Mouse (Mus musculus) lung, postnatal 25 days (tissue): Measurements from ENCODE around the gene Brca2.

Experiments
- DNase-seq: peaks from one replicate; pipeline ENCODE4 v3.0.0; 2022; ENCODE audit warnings: low spot score

Brca2 gene

DNA sequence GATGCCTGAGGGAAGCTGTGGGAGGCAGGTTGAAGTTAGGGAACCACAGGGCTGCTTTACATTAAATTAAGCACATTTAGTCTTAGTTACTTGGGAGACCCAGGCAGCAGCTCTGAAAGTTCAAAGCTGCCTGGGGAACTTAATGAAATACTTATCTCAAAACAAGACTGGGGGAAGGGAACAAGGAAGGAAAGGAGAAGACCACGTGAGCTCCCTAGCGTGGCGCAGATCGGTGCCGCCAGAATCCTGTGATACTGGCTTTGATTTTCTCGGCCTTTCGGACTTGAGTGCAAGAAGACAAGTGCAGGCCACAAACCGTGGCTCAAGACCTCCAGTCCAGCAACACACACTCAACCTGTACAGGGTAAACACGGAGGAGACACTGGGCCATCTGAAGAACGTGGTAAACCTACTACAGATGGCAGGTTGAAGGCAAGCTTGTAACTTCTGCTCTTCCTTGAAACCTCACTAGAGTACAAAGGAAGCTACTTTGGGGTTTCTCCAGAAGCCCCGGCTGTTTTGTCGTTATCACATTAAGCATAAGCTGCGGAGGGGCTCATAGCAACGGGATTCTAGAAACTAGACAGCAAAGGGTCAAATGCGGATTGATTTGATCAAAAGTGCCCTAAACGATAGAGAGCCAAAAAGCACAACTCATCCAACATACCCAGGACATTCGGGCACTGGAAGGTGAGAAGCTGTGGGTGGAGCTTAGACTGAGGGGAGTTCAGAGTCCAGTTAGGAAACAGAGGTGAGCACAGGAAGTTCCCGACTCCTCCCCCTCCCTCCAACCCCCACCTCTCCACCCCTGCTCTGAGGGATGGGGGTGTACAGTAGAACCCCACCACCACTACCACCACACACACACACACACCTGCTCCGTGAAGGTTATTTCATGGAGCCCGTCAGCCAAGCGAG lies 76.0 kb downstream of the Brca2 start:
- DNase-seq, result no peak

DNA sequence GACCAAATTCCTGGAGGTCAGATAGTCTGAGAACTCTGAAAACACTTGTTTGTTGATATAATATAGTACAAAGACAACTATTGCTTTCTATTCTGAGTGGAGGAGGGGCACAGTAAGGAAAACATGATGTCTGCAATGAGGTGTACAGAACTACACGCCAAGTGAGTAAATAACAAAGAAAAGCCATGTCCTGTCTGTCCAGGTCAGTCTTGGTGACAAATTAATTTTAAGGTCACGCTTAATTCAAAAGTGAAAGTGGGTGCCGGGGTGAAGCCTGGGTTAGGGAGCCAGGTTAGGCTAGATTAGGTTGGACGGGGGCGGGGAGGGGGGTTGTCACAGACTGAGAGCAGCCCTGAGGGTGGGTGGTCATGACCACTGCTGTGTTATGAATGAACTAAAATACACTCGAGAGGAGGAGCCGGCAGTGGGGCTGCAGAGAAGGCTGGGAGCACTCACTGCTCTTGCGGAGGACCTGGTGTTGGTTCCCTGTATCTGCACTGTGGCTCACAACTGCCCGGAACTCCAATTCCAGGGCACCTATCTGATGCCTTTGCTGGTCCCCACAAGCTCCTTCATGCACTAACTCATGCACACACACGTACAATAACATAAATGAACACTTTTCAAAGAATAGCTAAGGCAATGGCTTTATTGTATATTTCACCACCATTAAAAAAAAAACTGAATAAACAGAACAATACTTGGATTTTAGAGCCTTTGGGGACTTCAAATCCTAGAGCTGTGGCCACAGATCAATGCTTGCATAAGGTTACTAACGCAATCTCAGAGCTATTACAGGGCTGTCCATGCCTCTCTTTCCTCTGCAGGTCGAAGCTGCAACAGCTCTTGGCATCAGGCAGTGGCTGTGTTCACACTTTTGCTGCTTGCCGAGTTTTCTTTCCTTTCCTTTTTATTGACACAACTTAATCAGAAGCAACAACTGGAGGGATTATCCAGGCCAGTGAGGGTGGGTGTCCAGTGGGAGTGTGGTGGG lies 77.2 kb downstream of the Brca2 start:
- no peak for DNase-seq

- DNase-seq, result no peak
Measured at GRCm38 (mm10) chr5:150600554-150601440, 78.4 kb downstream of the Brca2 start.

DNA sequence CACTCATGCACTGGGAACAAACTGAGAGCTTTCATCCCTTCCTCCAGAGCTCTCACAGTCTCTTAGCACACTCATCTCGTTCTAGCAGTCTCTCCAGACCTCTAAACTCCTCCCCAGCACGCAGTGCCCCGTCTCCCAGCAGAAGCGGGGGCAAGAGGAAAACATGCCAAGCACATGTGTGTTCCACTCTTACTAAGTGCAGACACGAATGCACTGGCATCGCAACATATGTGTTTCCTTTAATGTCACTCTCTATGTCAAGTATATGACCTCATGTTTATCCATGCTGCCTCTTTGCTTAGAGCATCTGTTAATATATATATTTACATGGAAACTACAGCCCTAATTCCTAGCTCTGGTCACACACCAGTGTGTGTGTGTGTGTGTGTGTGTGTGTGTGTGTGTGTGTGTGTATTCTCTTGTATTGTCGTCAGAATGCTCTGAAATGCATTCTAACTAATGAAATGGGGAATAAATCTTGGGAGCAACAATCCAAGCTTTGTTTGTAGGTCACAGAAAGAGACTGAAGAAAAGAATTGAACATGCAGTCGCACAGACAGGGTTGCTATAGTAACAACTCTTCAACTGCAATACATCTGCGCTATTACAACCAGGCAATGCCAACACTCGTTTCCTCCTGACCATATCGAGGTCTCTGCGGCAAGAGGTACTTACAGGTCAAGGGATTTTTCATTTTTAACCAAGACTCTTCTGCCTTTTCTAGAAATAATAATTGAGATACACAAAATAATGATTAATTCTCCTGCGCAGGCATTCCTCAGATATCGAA lies 79.2 kb downstream of the Brca2 start:
- DNase-seq, result no peak

DNA sequence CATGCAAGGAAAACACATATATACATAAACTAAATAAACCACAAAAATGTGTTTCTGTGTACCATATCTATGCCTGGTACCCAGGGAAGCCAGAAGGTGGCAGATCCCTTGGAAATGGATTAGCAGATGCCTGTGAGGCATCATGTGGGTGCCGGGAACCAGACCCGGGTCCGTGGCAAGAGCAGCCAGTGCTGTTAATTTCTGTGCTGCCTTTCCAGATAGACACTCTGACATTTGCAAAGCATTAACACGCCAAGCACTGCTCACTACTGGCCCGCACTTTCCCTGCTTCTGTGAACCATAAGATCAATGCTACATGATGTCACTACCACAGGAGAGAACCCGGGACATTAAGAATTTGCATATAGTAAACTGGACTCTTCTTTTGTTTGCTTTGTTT lies 83.7 kb downstream of the Brca2 start:
- no peak for DNase-seq

- no peak for DNase-seq
Measured at GRCm38 (mm10) chr5:150607631-150608030, 85.2 kb downstream of the Brca2 start.

GRCm38 (mm10) chr5:150611136-150611535 lies 88.7 kb downstream of the Brca2 start:
- no peak for DNase-seq

GRCm38 (mm10) chr5:150611697-150612096 lies 89.3 kb downstream of the Brca2 start:
- DNase-seq, result no peak

DNA sequence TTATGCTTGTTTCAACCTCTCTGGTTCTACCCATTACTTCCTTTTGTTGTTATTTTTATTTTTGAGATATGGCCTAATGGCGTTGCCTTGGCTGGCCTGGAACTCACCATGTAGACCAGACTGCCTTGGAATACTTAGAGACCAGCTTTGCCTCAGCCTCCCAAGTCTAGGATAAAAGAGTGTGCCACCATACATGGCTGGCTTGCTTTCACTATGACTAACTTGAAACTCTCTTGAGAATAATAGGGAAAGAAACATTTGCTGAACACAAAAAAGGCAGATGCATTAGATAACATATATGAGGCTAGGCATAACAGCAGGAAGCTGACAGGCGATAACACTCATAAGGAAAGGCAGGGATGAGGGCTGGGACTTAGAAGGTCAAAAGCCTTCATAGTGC lies 91.6 kb downstream of the Brca2 start:
- DNase-seq, result no peak

DNA sequence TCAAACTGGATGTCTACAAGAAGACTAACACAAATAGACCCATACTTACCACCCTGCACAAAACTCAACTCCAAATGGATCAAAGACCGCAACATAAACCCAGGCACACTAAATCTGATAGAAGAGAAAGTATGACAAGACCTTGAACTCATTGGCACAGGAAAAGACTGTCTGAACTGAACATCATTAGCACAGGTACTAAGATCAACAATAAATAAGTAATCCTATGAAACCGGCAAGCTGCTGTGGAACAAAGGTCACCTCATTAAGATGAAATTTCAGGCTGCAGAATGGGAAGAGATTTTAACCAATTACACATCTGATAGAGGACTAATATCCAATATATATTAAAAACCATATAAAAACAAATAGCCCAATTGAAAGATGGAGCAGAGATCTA lies 93.8 kb downstream of the Brca2 start:
- no peak for DNase-seq

- no peak for DNase-seq
Measured at GRCm38 (mm10) chr5:150616731-150617130, 94.3 kb downstream of the Brca2 start.

- DNase-seq, result no peak
Measured at GRCm38 (mm10) chr5:150618599-150619355, 96.3 kb downstream of the Brca2 start.
